Mouse (Mus musculus): Measurements from ENCODE around the gene Apobec1. TPM values are rescaled to one million over a fixed set of nuclear protein-coding genes. Genes with fewer than 3 reads are reported as not detected.

Apobec1 gene
- polyA plus RNA-seq, 1 experiment from 2014 or later = 1.7 TPM

Other genes starting within 250 kb of the Apobec1 start
- 84.9 and 103 TPM in 2 replicates for gene Rimklb, start 103.7 kb downstream of the Apobec1 start, polyA plus RNA-seq (2015; fragmentation: Nextera tagmentation; extraction: Ambion mirVana)
- 10.0 and 11.3 TPM in 2 replicates for gene Mfap5, start 96.6 kb downstream of the Apobec1 start, polyA plus RNA-seq (2015; fragmentation: Nextera tagmentation; extraction: Ambion mirVana)
- 0.51 and 0.54 TPM in 2 replicates for gene Aicda, start 48.6 kb downstream of the Apobec1 start, polyA plus RNA-seq (2015; fragmentation: Nextera tagmentation; extraction: Ambion mirVana)
- 0.09 TPM in 1 of 2 replicates, not detected in the other for gene Gdf3, start 7.6 kb upstream of the Apobec1 start, polyA plus RNA-seq (2015; fragmentation: Nextera tagmentation; extraction: Ambion mirVana)
- not detected in 2 replicates for gene Dppa3, start 24.0 kb upstream of the Apobec1 start, polyA plus RNA-seq (2015; fragmentation: Nextera tagmentation; extraction: Ambion mirVana)
- gene Nanog, start 105.0 kb upstream of the Apobec1 start, polyA plus RNA-seq (2015; fragmentation: Nextera tagmentation; extraction: Ambion mirVana) = 0.11 TPM in 1 of 2 replicates, not detected in the other
- 47.9 and 50.6 TPM in 2 replicates for gene Slc2a3, start 199.2 kb upstream of the Apobec1 start, polyA plus RNA-seq (2015; fragmentation: Nextera tagmentation; extraction: Ambion mirVana)
- 7.1 and 7.4 TPM in 2 replicates for gene Foxj2, start 217.5 kb upstream of the Apobec1 start, polyA plus RNA-seq (2015; fragmentation: Nextera tagmentation; extraction: Ambion mirVana)